Mouse (Mus musculus): Measurements from ENCODE around the gene Galnt15. TPM values are rescaled to one million over a fixed set of nuclear protein-coding genes. Genes with fewer than 3 reads are reported as not detected.

Gene Galnt15
- polyA plus RNA-seq, 1 experiment from 2014 or later, result 0.73 TPM

GRCm38 (mm10) chr14:32097691-32098090, 68.9 kb downstream of the Galnt15 start:
- no peak for DNase-seq (ENCODE audit: low spot score)
- Histone ChIP-seq H3K36me3 (ENCODE audit: insufficient read depth, low read length) (peaks cover 25% of the 10 kb centered on the region; the same call in 1 of the 2 replicates), H3K27ac (ENCODE audit: low read length) (no peak overlapping the region), H3K27me3 (replicated peaks; ENCODE audit: insufficient read depth, low read length) (no peaks in the 10 kb centered on the region), H3K9ac (replicated peaks; ENCODE audit: low read depth) (no peak overlapping the region), H3K4me1 (ENCODE audit: insufficient read depth, low read depth, low read length) (no peaks in the 10 kb centered on the region), H3K4me2 (replicated peaks; ENCODE audit: low read depth, low read length) (no peak overlapping the region), H3K4me3 (ENCODE audit: low read depth, low read length) (no peak overlapping the region), H3K9me3 (ENCODE audit: low read length) (no peaks in the 10 kb centered on the region)
- WGBS, result 91% methylated on average over 7 of the region's 7 CpGs
- no peak for ATAC-seq
- TF ChIP-seq EP300 (IDR thresholded peaks at IDR 0.05) (no peak), CTCF (IDR thresholded peaks at IDR 0.05) (no peak)

- Histone ChIP-seq H3K4me3 (ENCODE audit: low read depth, low read length) (no peak overlapping the region), H3K27me3 (replicated peaks; ENCODE audit: insufficient read depth, low read length) (no peaks in the 10 kb centered on the region), H3K4me2 (replicated peaks; ENCODE audit: low read depth, low read length) (no peak overlapping the region), H3K4me1 (ENCODE audit: insufficient read depth, low read depth, low read length) (no peaks in the 10 kb centered on the region), H3K9ac (replicated peaks; ENCODE audit: low read depth) (no peak overlapping the region), H3K36me3 (ENCODE audit: insufficient read depth, low read length) (peaks cover 20% of the 10 kb centered on the region; the same call in 1 of the 2 replicates), H3K27ac (ENCODE audit: low read length) (no peak overlapping the region), H3K9me3 (ENCODE audit: low read length) (no peaks in the 10 kb centered on the region)
- no peak for TF ChIP-seq CTCF (IDR thresholded peaks at IDR 0.05)
- TF ChIP-seq EP300 (IDR thresholded peaks at IDR 0.05), result no peak
- no peak for DNase-seq (ENCODE audit: low spot score)
- WGBS, result 79% methylated on average over 3 of the region's 3 CpGs
- ATAC-seq, result no peak
Measured at GRCm38 (mm10) chr14:32098951-32099350, 70.2 kb downstream of the Galnt15 start.

- DNase-seq (ENCODE audit: low spot score) (no peak), ATAC-seq (no peak)
- no peak overlapping the region for H3K4me2 ChIP-seq (replicated peaks; ENCODE audit: low read depth, low read length)
- H3K4me3 ChIP-seq (ENCODE audit: low read depth, low read length), result no peak overlapping the region
- H3K9me3 ChIP-seq (ENCODE audit: low read length), result no peaks in the 10 kb centered on the region
- TF ChIP-seq EP300 (IDR thresholded peaks at IDR 0.05), result no peak
- TF ChIP-seq CTCF (IDR thresholded peaks at IDR 0.05), result no peak
- 80% methylated on average over 4 of the region's 4 CpGs for WGBS
- peaks cover 10% of the 10 kb centered on the region; the same call in 1 of the 2 replicates for H3K36me3 ChIP-seq (ENCODE audit: insufficient read depth, low read length)
- H3K9ac ChIP-seq (replicated peaks; ENCODE audit: low read depth), result no peak overlapping the region
- H3K27me3 ChIP-seq (replicated peaks; ENCODE audit: insufficient read depth, low read length), result no peaks in the 10 kb centered on the region
- H3K4me1 ChIP-seq (ENCODE audit: insufficient read depth, low read depth, low read length), result no peaks in the 10 kb centered on the region
- no peak overlapping the region for H3K27ac ChIP-seq (ENCODE audit: low read length)
Measured at GRCm38 (mm10) chr14:32103556-32103955, 74.8 kb downstream of the Galnt15 start.

GRCm38 (mm10) chr14:32105663-32106062, 76.9 kb downstream of the Galnt15 start:
- Histone ChIP-seq H3K27me3 (replicated peaks; ENCODE audit: insufficient read depth, low read length) (no peaks in the 10 kb centered on the region), H3K4me3 (ENCODE audit: low read depth, low read length) (no peak overlapping the region), H3K9ac (replicated peaks; ENCODE audit: low read depth) (no peak overlapping the region), H3K27ac (ENCODE audit: low read length) (no peak overlapping the region), H3K36me3 (ENCODE audit: insufficient read depth, low read length) (no peaks in the 10 kb centered on the region), H3K9me3 (ENCODE audit: low read length) (no peaks in the 10 kb centered on the region), H3K4me2 (replicated peaks; ENCODE audit: low read depth, low read length) (no peak overlapping the region), H3K4me1 (ENCODE audit: insufficient read depth, low read depth, low read length) (no peaks in the 10 kb centered on the region)
- DNase-seq (ENCODE audit: low spot score), result no peak
- 36% methylated on average over 7 of the region's 7 CpGs for WGBS
- ATAC-seq, result no peak
- TF ChIP-seq CTCF (IDR thresholded peaks at IDR 0.05) (no peak), EP300 (IDR thresholded peaks at IDR 0.05) (no peak)

GRCm38 (mm10) chr14:32106911-32107310, 78.1 kb downstream of the Galnt15 start:
- TF ChIP-seq CTCF (IDR thresholded peaks at IDR 0.05), result no peak
- H3K4me1 ChIP-seq (ENCODE audit: insufficient read depth, low read depth, low read length), result no peaks in the 10 kb centered on the region
- H3K9me3 ChIP-seq (ENCODE audit: low read length), result no peaks in the 10 kb centered on the region
- no peak overlapping the region for H3K4me3 ChIP-seq (ENCODE audit: low read depth, low read length)
- WGBS, result 85% methylated on average over 4 of the region's 4 CpGs
- H3K27me3 ChIP-seq (replicated peaks; ENCODE audit: insufficient read depth, low read length), result no peaks in the 10 kb centered on the region
- ATAC-seq, result no peak
- H3K4me2 ChIP-seq (replicated peaks; ENCODE audit: low read depth, low read length), result no peak overlapping the region
- no peak overlapping the region for H3K27ac ChIP-seq (ENCODE audit: low read length)
- DNase-seq (ENCODE audit: low spot score), result no peak
- H3K9ac ChIP-seq (replicated peaks; ENCODE audit: low read depth), result no peak overlapping the region
- no peaks in the 10 kb centered on the region for H3K36me3 ChIP-seq (ENCODE audit: insufficient read depth, low read length)

Other genes with a start within 250 kb of the Galnt15 start
- 3.7 and 3.8 TPM in 2 replicates for gene Ankrd28, start 198.3 kb upstream of the Galnt15 start, polyA plus RNA-seq (2015; fragmentation: Nextera tagmentation; extraction: Ambion mirVana)
- 9.1 and 12.1 TPM in 2 replicates for gene Oxnad1, start 56.4 kb downstream of the Galnt15 start, polyA plus RNA-seq (2015; fragmentation: Nextera tagmentation; extraction: Ambion mirVana)
- 70.5 and 81.6 TPM in 2 replicates for gene Dph3, start 56.7 kb downstream of the Galnt15 start, polyA plus RNA-seq (2015; fragmentation: Nextera tagmentation; extraction: Ambion mirVana)
- gene Msmb, start 113.0 kb downstream of the Galnt15 start, polyA plus RNA-seq (2015; fragmentation: Nextera tagmentation; extraction: Ambion mirVana), result not detected in 2 replicates
- 73.5 and 76.5 TPM in 2 replicates for gene Ncoa4, start 130.9 kb downstream of the Galnt15 start, polyA plus RNA-seq (2015; fragmentation: Nextera tagmentation; extraction: Ambion mirVana)
- 151 and 160 TPM in 2 replicates for gene Timm23, start 172.9 kb downstream of the Galnt15 start, polyA plus RNA-seq (2015; fragmentation: Nextera tagmentation; extraction: Ambion mirVana)
- gene Parg, start 173.0 kb downstream of the Galnt15 start, polyA plus RNA-seq (2015; fragmentation: Nextera tagmentation; extraction: Ambion mirVana), result 16.5 and 20.2 TPM in 2 replicates

Data from lung, postnatal 0 days (tissue).